Mouse (Mus musculus) heart, embryonic 11.5 days (tissue): ENCODE data around the gene Ercc2. TPM values are rescaled to one million over a fixed set of nuclear protein-coding genes. Genes with fewer than 3 reads are reported as not detected.

Experiments
- ATAC-seq: fragments of 200-750 bp; cut with Nextera tagmentation; replicated peaks from 2 replicates; pipeline ENCODE4 v1.8.0; 2017; ENCODE audit warnings: moderate library complexity; ENCODE audit not compliant: insufficient number of reproducible peaks, low FRiP score, low TSS enrichment
- H3K27ac ChIP-seq: fragments of 300-500 bp; sonication (generic); 2 replicates; pipeline ENCODE4 v1.5.1; 2014; ENCODE audit warnings: mild to moderate bottlenecking, low read depth, low read length
- H3K27me3 ChIP-seq: fragments of 300-500 bp; sonication (generic); 2 replicates; pipeline ENCODE4 v1.6.1; 2014; ENCODE audit warnings: mild to moderate bottlenecking, low read length, mixed read lengths; ENCODE audit not compliant: control insufficient read depth, insufficient read depth
- H3K36me3 ChIP-seq: fragments of 300-500 bp; sonication (generic); 2 replicates; pipeline ENCODE4 v1.6.1; 2014; ENCODE audit warnings: mild to moderate bottlenecking, low read length, moderate library complexity, mixed read lengths; ENCODE audit not compliant: control insufficient read depth, insufficient read depth
- H3K4me1 ChIP-seq: fragments of 300-500 bp; sonication (generic); 2 replicates; pipeline ENCODE4 v1.6.1; 2014; ENCODE audit warnings: low read length; ENCODE audit not compliant: control insufficient read depth, insufficient read depth
- H3K4me2 ChIP-seq: fragments of 300-500 bp; sonication (generic); 2 replicates; pipeline ENCODE4 v1.6.1; 2014; ENCODE audit warnings: mild to moderate bottlenecking, moderate library complexity
- H3K4me3 ChIP-seq: fragments of 300-500 bp; sonication (generic); 2 replicates; pipeline ENCODE4 v1.5.1; 2014; ENCODE audit warnings: low read depth, low read length
- H3K9ac ChIP-seq: fragments of 300-500 bp; sonication (generic); 2 replicates; pipeline ENCODE4 v1.6.1; 2014; ENCODE audit warnings: mild to moderate bottlenecking, low read depth, low read length, moderate library complexity
- H3K9me3 ChIP-seq: fragments of 300-500 bp; sonication (generic); replicated peaks from 2 replicates; pipeline ENCODE4 v1.6.1; 2016; ENCODE audit warnings: low read length; ENCODE audit not compliant: control insufficient read depth
- WGBS: fragments of 180-500 bp; shearing (Covaris S2); extraction: QIAGEN DNeasy Blood & Tissue Kit; methylation state at CpG from one replicate; pipeline ENCODE4 v1.1.7; 2014; ENCODE audit not compliant: insufficient replicate concordance; 5-methylcytosine and 5-hydroxymethylcytosine counted together
- polyA plus RNA-seq: library from polyadenylated mRNA; unstranded; fragments of >200 nt; fragmentation: Nextera tagmentation; extraction: Ambion mirVana; gene quantifications from 2 replicates; pipeline ENCODE4 v1.2.1, GENCODE M21; 2014

Gene Ercc2
- polyA plus RNA-seq, 1 experiment from 2014 or later = 6.1 TPM

- Histone ChIP-seq H3K4me2 (no peak overlapping the region), H3K27ac (no peak overlapping the region), H3K4me3 (no peak overlapping the region), H3K9ac (no peak overlapping the region), H3K36me3 (peaks cover 26% of the 10 kb centered on the region), H3K4me1 (0 out of 2 replicates have a peak, but pooled peaks cover 3% of the 10 kb centered on the region), H3K27me3 (peaks cover 14% of the 10 kb centered on the region), H3K9me3 (no peaks in the 10 kb centered on the region)
- ATAC-seq = no peak
- WGBS = 55% methylated on average over 4 of the region's 4 CpGs
Observed at GRCm38 (mm10) chr7:19424051-19424450, 42.2 kb downstream of the Ercc2 start.

GRCm38 (mm10) chr7:19426349-19426748 lies 44.5 kb downstream of the Ercc2 start:
- Histone ChIP-seq H3K4me3 (no peak overlapping the region), H3K9ac (no peak overlapping the region), H3K9me3 (no peaks in the 10 kb centered on the region), H3K27me3 (no peaks in the 10 kb centered on the region), H3K4me1 (0 out of 2 replicates have a peak, but pooled peaks cover 3% of the 10 kb centered on the region), H3K4me2 (no peak overlapping the region), H3K36me3 (peaks cover 36% of the 10 kb centered on the region), H3K27ac (no peak overlapping the region)
- 72% methylated on average over 6 of the region's 6 CpGs for WGBS
- ATAC-seq = no peak

DNA sequence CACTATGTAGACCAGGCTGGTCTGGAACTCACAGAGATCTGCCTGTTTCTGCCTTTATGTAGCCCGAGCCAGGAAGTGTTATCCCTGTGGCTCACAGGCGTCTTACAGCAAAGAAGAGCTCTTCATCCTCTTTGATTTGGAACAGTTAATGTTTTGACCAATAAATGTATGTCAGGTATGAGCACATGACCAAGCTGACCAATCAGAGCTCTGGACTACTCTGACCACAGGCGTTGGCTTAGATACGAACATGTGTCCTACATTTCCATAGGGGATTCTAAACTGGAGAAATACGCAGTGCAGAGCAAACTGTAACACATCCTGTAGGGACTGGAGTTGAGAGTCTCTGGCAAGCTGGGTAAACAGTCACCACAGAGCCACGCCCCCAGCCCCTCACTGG lies 45.1 kb downstream of the Ercc2 start:
- Histone ChIP-seq H3K4me1 (no peaks in the 10 kb centered on the region), H3K4me2 (no peak overlapping the region), H3K36me3 (peaks cover 37% of the 10 kb centered on the region), H3K27ac (no peak overlapping the region), H3K27me3 (no peaks in the 10 kb centered on the region), H3K9ac (no peak overlapping the region), H3K9me3 (no peaks in the 10 kb centered on the region), H3K4me3 (no peak overlapping the region)
- WGBS = 82% methylated on average over 5 of the region's 6 CpGs
- ATAC-seq = no peak

DNA sequence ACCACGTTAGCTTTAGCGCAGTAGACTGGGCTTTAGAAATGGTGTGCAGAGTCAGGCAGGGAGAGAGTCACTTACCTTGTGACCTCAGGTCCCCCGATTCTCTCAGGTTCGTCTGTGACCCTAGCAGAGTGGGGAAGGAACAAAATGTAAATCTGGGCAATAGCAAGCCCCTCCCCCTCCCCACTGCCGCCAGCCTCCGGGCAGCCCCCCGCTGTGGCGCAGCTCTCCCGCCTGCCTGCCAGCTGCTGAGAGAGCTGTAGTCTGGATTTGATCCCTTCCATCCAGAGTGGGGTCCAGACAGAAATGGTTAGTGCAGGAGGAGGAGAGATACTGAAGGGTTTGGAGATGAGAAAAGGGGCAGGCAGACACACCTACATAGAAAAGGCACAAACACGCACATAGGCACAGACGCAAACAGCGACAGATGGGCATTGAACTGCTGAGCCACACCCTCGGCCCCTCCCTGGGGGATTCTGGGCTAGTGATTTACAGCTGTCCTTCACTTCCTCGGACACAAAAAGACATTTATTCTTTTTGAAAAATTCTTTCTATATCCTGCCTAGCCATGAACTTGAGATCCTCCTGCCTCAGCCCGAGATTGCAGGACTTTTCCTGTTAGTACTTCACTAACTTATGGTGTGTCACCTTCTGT lies 46.3 kb downstream of the Ercc2 start:
- no peaks in the 10 kb centered on the region for H3K4me1 ChIP-seq
- no peaks in the 10 kb centered on the region for H3K9me3 ChIP-seq
- H3K27me3 ChIP-seq = no peaks in the 10 kb centered on the region
- peaks cover 49% of the 10 kb centered on the region for H3K36me3 ChIP-seq
- no peak overlapping the region for H3K27ac ChIP-seq
- H3K9ac ChIP-seq = no peak overlapping the region
- H3K4me3 ChIP-seq = no peak overlapping the region
- ATAC-seq = no peak
- WGBS = 75% methylated on average over 15 of the region's 15 CpGs
- H3K4me2 ChIP-seq = no peak overlapping the region

DNA sequence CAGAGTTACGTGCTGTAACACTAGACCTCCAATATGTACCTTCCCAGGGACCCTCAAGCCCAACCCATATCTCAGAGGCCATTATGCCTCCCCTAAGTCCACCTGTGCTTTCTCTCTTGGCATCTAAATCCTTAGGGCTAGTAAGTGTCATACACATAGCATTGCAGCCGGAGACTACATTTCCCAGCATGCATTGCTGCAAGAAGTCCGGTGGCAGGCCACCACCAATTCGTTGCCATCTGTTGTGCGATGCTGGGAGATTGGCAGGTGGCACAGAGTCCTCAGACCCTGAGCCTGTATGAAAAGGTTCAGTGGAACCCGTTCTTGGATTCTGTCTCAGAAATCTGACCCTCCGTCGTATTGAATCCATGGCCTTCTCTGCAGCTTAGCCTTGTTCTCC lies 47.9 kb downstream of the Ercc2 start:
- ATAC-seq = no peak
- 71% methylated on average over 8 of the region's 8 CpGs for WGBS
- H3K9ac ChIP-seq = no peak overlapping the region
- no peaks in the 10 kb centered on the region for H3K4me1 ChIP-seq
- H3K4me2 ChIP-seq = no peak overlapping the region
- H3K27me3 ChIP-seq = no peaks in the 10 kb centered on the region
- H3K36me3 ChIP-seq = peaks cover 65% of the 10 kb centered on the region
- no peaks in the 10 kb centered on the region for H3K9me3 ChIP-seq
- H3K4me3 ChIP-seq = no peak overlapping the region
- H3K27ac ChIP-seq = no peak overlapping the region

DNA sequence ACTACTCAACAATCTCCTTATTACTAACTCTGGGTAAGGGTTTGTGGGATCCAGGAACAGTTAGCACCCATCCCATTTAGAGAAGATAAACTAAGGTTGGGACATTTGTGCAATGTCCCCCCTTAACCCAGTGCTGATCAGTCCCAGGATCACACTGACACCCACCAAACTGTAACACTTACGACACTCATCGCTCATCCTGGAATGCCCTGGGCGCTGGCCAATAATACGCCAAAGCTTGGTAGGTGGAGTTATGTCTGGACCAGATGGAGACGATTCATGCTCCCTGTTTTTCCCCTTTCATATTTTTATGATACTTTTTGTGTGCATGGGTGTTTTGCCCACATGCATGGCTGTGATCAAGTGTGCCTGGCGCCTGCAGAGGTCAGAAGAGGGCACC lies 48.6 kb downstream of the Ercc2 start:
- WGBS = 89% methylated on average over 6 of the region's 6 CpGs
- Histone ChIP-seq H3K9ac (no peak overlapping the region), H3K4me1 (no peaks in the 10 kb centered on the region), H3K4me2 (no peak overlapping the region), H3K4me3 (no peak overlapping the region), H3K36me3 (peaks cover 71% of the 10 kb centered on the region), H3K27me3 (no peaks in the 10 kb centered on the region), H3K9me3 (no peaks in the 10 kb centered on the region), H3K27ac (no peak overlapping the region)
- no peak for ATAC-seq

- Histone ChIP-seq H3K27ac (no peak overlapping the region), H3K4me3 (no peak overlapping the region), H3K9me3 (no peaks in the 10 kb centered on the region), H3K27me3 (no peaks in the 10 kb centered on the region), H3K4me2 (no peak overlapping the region), H3K4me1 (no peaks in the 10 kb centered on the region), H3K36me3 (peaks cover 76% of the 10 kb centered on the region), H3K9ac (no peak overlapping the region)
- no peak for ATAC-seq
- WGBS = 97% methylated on average over 2 of the region's 2 CpGs
Observed at GRCm38 (mm10) chr7:19432475-19432874, 50.7 kb downstream of the Ercc2 start.

GRCm38 (mm10) chr7:19436276-19436675 lies 54.5 kb downstream of the Ercc2 start:
- 86% methylated on average over 2 of the region's 2 CpGs for WGBS
- H3K27me3 ChIP-seq = no peaks in the 10 kb centered on the region
- no peak overlapping the region for H3K27ac ChIP-seq
- no peaks in the 10 kb centered on the region for H3K9me3 ChIP-seq
- H3K36me3 ChIP-seq = peaks cover 52% of the 10 kb centered on the region
- H3K4me3 ChIP-seq = no peak overlapping the region
- no peak for ATAC-seq
- no peak overlapping the region for H3K4me2 ChIP-seq
- no peak overlapping the region for H3K9ac ChIP-seq
- no peaks in the 10 kb centered on the region for H3K4me1 ChIP-seq

- Histone ChIP-seq H3K27ac (no peak overlapping the region), H3K36me3 (peaks cover 56% of the 10 kb centered on the region), H3K4me3 (no peak overlapping the region), H3K4me2 (no peak overlapping the region), H3K9ac (no peak overlapping the region), H3K27me3 (no peaks in the 10 kb centered on the region), H3K4me1 (no peaks in the 10 kb centered on the region), H3K9me3 (no peaks in the 10 kb centered on the region)
- no peak for ATAC-seq
- WGBS = 85% methylated on average over 9 of the region's 9 CpGs
Observed at GRCm38 (mm10) chr7:19437048-19437447, 55.2 kb downstream of the Ercc2 start.
